Mouse (Mus musculus) liver, embryonic 15.5 days (tissue): ENCODE data around the gene Cd101. TPM values are rescaled to one million over a fixed set of nuclear protein-coding genes. Genes with fewer than 3 reads are reported as not detected.

Experiments used
- ATAC-seq: fragments of 200-750 bp; cut with Nextera tagmentation; 2 replicates; pipeline ENCODE4 v1.8.0; 2017; ENCODE audit warnings: moderate number of reproducible peaks, mild to moderate bottlenecking, moderate library complexity; ENCODE audit not compliant: insufficient read depth
- H3K27ac ChIP-seq: fragments of 300-500 bp; sonication (generic); replicated peaks from 2 replicates; pipeline ENCODE4 v1.5.1; 2015; ENCODE audit warnings: mild to moderate bottlenecking, inconsistent platforms
- H3K27me3 ChIP-seq: fragments of 300-500 bp; sonication (generic); 2 replicates; pipeline ENCODE4 v1.6.1; 2015; ENCODE audit warnings: mild to moderate bottlenecking, inconsistent platforms
- H3K36me3 ChIP-seq: fragments of 300-500 bp; sonication (generic); replicated peaks from 2 replicates; pipeline ENCODE4 v1.6.1; 2015; ENCODE audit warnings: moderate library complexity, mild to moderate bottlenecking, inconsistent platforms
- H3K4me1 ChIP-seq: fragments of 300-500 bp; sonication (generic); replicated peaks from 2 replicates; pipeline ENCODE4 v1.6.1; 2015; ENCODE audit warnings: inconsistent platforms
- H3K4me2 ChIP-seq: fragments of 300-500 bp; sonication (generic); 2 replicates; pipeline ENCODE4 v1.6.1; 2015; ENCODE audit warnings: moderate library complexity, mild to moderate bottlenecking, inconsistent platforms
- H3K4me3 ChIP-seq: fragments of 300-500 bp; sonication (generic); replicated peaks from 2 replicates; pipeline ENCODE4 v1.5.1; 2015; ENCODE audit warnings: mild to moderate bottlenecking, inconsistent platforms
- H3K9ac ChIP-seq: fragments of 300-500 bp; sonication (generic); 2 replicates; pipeline ENCODE4 v1.6.1; 2015; ENCODE audit warnings: moderate library complexity, mild to moderate bottlenecking, inconsistent platforms
- H3K9me3 ChIP-seq: fragments of 300-500 bp; sonication (generic); replicated peaks from 2 replicates; pipeline ENCODE4 v1.6.1; 2016; ENCODE audit warnings: inconsistent platforms
- WGBS: fragments of 180-500 bp; shearing (Covaris S2); methylation state at CpG from one replicate; pipeline ENCODE4 v1.1.7; 2015; ENCODE audit warnings: mixed read lengths; ENCODE audit not compliant: insufficient replicate concordance; 5-methylcytosine and 5-hydroxymethylcytosine counted together
- polyA plus RNA-seq: library from polyadenylated mRNA; unstranded; fragments of >200 nt; fragmentation: Nextera tagmentation; extraction: Ambion mirVana; gene quantifications from 2 replicates; pipeline ENCODE4 v1.2.1, GENCODE M21; 2015

The Cd101 gene
- polyA plus RNA-seq, 1 experiment from 2014 or later, result 0.07 TPM

GRCm38 (mm10) chr3:100969176-100969917 is 60.0 kb downstream of the Cd101 start, which contains the start of gene Ttf2:
Gene Ttf2, minus strand, starts transcription at chr3:100969663.
- H3K36me3 ChIP-seq, result peaks cover 23% of the 10 kb centered on the region
- peak within 1 kb of the TSS; percentile 90 for H3K4me2 ChIP-seq
- WGBS, result under 1% methylated on average over 40 of the region's 40 CpGs
- H3K27me3 ChIP-seq, result no peaks in the 10 kb centered on the region
- no peaks in the 10 kb centered on the region for H3K9me3 ChIP-seq
- peak within 1 kb of the TSS; percentile 81 for H3K9ac ChIP-seq
- peak within 1 kb of the TSS; percentile 69 for H3K27ac ChIP-seq
- H3K4me3 ChIP-seq, result peak within 1 kb of the TSS; percentile 95
- ATAC-seq, result peak; percentile 99
- peaks cover 18% of the 10 kb centered on the region for H3K4me1 ChIP-seq

GRCm38 (mm10) chr3:100963849-100964542 is 65.4 kb downstream of the Cd101 start:
- H3K9ac ChIP-seq, result no peak overlapping the region
- H3K36me3 ChIP-seq, result peaks cover 74% of the 10 kb centered on the region
- no peak for ATAC-seq
- no peaks in the 10 kb centered on the region for H3K9me3 ChIP-seq
- 79% methylated on average over 14 of the region's 14 CpGs for WGBS
- H3K4me2 ChIP-seq, result no peak overlapping the region
- H3K27me3 ChIP-seq, result no peaks in the 10 kb centered on the region
- peaks cover 15% of the 10 kb centered on the region for H3K4me1 ChIP-seq
- no peak overlapping the region for H3K27ac ChIP-seq
- H3K4me3 ChIP-seq, result no peak overlapping the region

- 76% methylated on average over 7 of the region's 7 CpGs for WGBS
- Histone ChIP-seq H3K4me1 (peaks cover 8% of the 10 kb centered on the region; the same call in 1 of the 2 replicates), H3K36me3 (peaks cover 96% of the 10 kb centered on the region), H3K27ac (no peak overlapping the region), H3K4me3 (no peak overlapping the region), H3K9me3 (no peaks in the 10 kb centered on the region), H3K27me3 (no peaks in the 10 kb centered on the region), H3K4me2 (no peak overlapping the region), H3K9ac (no peak overlapping the region)
- no peak for ATAC-seq
Measured at GRCm38 (mm10) chr3:100961501-100961900, 67.9 kb downstream of the Cd101 start.

- no peaks in the 10 kb centered on the region for H3K9me3 ChIP-seq
- H3K9ac ChIP-seq, result no peak overlapping the region
- ATAC-seq, result no peak
- H3K4me3 ChIP-seq, result no peak overlapping the region
- WGBS, result 27% methylated on average over 5 of the region's 5 CpGs
- H3K27ac ChIP-seq, result no peak overlapping the region
- no peak overlapping the region for H3K4me2 ChIP-seq
- peaks cover 96% of the 10 kb centered on the region for H3K36me3 ChIP-seq
- H3K27me3 ChIP-seq, result no peaks in the 10 kb centered on the region
- peaks cover 8% of the 10 kb centered on the region; the same call in 1 of the 2 replicates for H3K4me1 ChIP-seq
Measured at GRCm38 (mm10) chr3:100961007-100961406, 68.3 kb downstream of the Cd101 start.

- Histone ChIP-seq H3K36me3 (peaks cover 99% of the 10 kb centered on the region), H3K9ac (no peak overlapping the region)
- ATAC-seq, result no peak
Measured at GRCm38 (mm10) chr3:100954616-100955015, 74.7 kb downstream of the Cd101 start.

GRCm38 (mm10) chr3:100951531-100951930 is 77.8 kb downstream of the Cd101 start:
- no peaks in the 10 kb centered on the region for H3K9me3 ChIP-seq
- 83% methylated on average over 4 of the region's 4 CpGs for WGBS
- peaks cover 96% of the 10 kb centered on the region for H3K36me3 ChIP-seq
- H3K9ac ChIP-seq, result no peak overlapping the region
- no peaks in the 10 kb centered on the region for H3K27me3 ChIP-seq
- H3K4me2 ChIP-seq, result no peak overlapping the region
- H3K4me1 ChIP-seq, result no peaks in the 10 kb centered on the region
- ATAC-seq, result no peak; the same call in 1 of the 2 replicates
- H3K27ac ChIP-seq, result no peak overlapping the region
- H3K4me3 ChIP-seq, result no peak overlapping the region

More at GRCm38 (mm10) chr3:100954616-100955015, 74.7 kb downstream of the Cd101 start:
- Histone ChIP-seq H3K4me3 (no peak overlapping the region), H3K4me2 (no peak overlapping the region), H3K27ac (no peak overlapping the region), H3K27me3 (no peaks in the 10 kb centered on the region), H3K4me1 (no peaks in the 10 kb centered on the region), H3K9me3 (no peaks in the 10 kb centered on the region)

GRCm38 (mm10) chr3:100947286-100947685 is 82.1 kb downstream of the Cd101 start:
- no peak overlapping the region for H3K27ac ChIP-seq
- H3K4me2 ChIP-seq, result no peak overlapping the region
- H3K27me3 ChIP-seq, result no peaks in the 10 kb centered on the region
- no peak overlapping the region for H3K4me3 ChIP-seq
- peaks cover 95% of the 10 kb centered on the region for H3K36me3 ChIP-seq
- no peak for ATAC-seq
- H3K9ac ChIP-seq, result no peak overlapping the region
- no peaks in the 10 kb centered on the region for H3K4me1 ChIP-seq
- no peaks in the 10 kb centered on the region for H3K9me3 ChIP-seq
- 80% methylated on average over 8 of the region's 8 CpGs for WGBS

Other genes with a start within 250 kb of the Cd101 start
- gene Vtcn1, start 204.1 kb downstream of the Cd101 start, polyA plus RNA-seq, result not detected in 2 replicates
- 0.74 and 0.91 TPM in 2 replicates for gene Trim45, start 107.4 kb downstream of the Cd101 start, polyA plus RNA-seq
- gene Ttf2, start 59.9 kb downstream of the Cd101 start, polyA plus RNA-seq, result 6.7 and 7.0 TPM in 2 replicates
- 0.17 and 0.24 TPM in 2 replicates for gene Ptgfrn, start 80.7 kb upstream of the Cd101 start, polyA plus RNA-seq